Mouse (Mus musculus): ENCODE data around the gene Akr1a1.
A peak's percentile ranks its signal among the peaks of the same experiment; 100 is the strongest.

The Akr1a1 gene

DNA sequence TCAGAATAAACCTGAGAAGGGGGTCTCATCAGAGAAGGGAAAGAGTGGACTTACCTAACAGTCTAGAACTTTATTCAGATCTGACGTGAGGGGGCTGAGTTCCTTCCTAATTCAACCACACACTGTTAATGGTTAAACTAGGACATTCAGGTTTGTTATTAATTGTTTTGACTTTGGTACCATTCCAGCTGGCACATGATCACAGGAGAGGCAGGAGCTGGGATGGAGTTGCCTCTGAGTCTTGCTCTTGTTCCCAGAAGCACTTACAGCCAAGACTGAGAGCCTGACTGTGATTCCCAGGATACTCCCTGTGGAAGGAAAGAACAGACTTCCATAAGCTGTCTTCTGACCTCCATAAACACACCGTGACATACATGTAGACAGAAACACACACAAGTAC, 8.0 kb upstream of the Akr1a1 start:
- DNase-seq (ENCODE audit: low spot score in 2 of 2), result no peak

- no peak for DNase-seq (ENCODE audit: low spot score in 2 of 2)
These were observed 6.5 kb upstream of the Akr1a1 start for GRCm38 (mm10) chr4:116657971-116658370.

GRCm38 (mm10) chr4:116655658-116656057, 4.2 kb upstream of the Akr1a1 start:
- no peak for DNase-seq (ENCODE audit: low spot score in 2 of 2)

DNA sequence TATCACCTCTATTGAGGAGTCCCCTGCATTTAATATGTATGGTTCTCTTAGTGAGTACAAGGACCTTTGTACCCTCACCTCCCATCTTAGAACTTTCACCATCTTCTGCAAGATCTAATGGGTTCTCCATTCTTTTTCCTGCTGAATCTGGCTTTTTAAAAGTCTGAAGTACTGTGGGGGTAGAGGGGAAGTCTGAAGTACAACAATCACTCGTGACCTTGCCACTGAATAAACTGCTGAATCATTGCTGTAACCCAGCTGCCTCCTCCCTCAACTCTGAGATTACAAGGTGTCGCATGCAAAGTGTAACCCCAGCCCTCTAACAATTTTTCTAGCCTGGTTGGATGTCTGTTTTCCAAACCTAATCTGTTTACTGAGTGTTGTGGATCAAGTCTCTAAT, 3.6 kb upstream of the Akr1a1 start:
- DNase-seq (ENCODE audit: low spot score in 2 of 2), result no peak

GRCm38 (mm10) chr4:116653228-116653627, 1.7 kb upstream of the Akr1a1 start:
- no peak for DNase-seq (ENCODE audit: low spot score in 2 of 2)

- no peak for DNase-seq (ENCODE audit: low spot score in 2 of 2)
These were observed 286 bp upstream of the Akr1a1 start for GRCm38 (mm10) chr4:116651797-116652135.

GRCm38 (mm10) chr4:116650365-116650764, 1.1 kb downstream of the Akr1a1 start:
- no peak for DNase-seq (ENCODE audit: low spot score in 2 of 2)

- DNase-seq (ENCODE audit: low spot score in 2 of 2), result no peak
These were observed 2.1 kb downstream of the Akr1a1 start for GRCm38 (mm10) chr4:116649411-116649810.

GRCm38 (mm10) chr4:116645624-116646023, 5.9 kb downstream of the Akr1a1 start:
- DNase-seq (ENCODE audit: low spot score in 2 of 2), result no peak

DNA sequence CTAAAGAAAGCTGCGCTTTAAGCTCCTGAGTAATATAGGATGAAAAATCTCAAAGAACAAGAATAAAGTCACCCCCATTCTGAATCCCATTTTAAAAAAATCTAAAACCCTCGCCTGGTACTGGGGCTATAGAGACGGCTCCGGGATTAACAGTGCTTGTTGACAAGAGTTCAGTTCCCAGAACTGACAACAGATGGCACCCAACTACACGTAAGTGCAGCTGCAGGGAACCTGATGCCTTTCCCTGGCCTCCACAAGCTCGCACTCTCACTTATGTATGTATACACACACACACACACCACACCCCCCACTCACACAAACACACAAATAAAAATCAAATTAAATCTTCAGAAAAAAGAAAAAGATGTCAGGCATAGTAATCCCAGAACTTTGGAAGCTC, 7.2 kb downstream of the Akr1a1 start:
- DNase-seq (ENCODE audit: low spot score in 2 of 2), result no peak

DNA sequence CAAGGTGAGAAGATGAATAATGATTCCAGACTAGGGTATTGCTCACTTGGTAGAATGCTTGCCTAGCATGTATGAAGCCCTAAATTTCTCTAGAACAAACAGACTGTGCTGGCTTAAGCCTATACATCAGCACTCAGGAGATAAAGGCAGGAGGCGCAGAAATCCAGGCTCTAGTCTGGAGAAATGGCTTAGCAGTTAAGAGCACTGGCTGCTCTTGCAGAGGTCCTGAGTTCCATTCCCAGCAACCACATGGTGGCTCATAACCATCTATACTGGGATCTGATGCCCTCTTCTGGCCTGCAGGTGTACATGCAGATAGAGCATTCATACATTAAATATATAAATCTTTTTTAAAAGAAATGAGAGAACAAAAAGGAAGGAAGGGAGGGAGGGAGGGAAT, 9.4 kb downstream of the Akr1a1 start:
- no peak for DNase-seq (ENCODE audit: low spot score in 2 of 2)

DNA sequence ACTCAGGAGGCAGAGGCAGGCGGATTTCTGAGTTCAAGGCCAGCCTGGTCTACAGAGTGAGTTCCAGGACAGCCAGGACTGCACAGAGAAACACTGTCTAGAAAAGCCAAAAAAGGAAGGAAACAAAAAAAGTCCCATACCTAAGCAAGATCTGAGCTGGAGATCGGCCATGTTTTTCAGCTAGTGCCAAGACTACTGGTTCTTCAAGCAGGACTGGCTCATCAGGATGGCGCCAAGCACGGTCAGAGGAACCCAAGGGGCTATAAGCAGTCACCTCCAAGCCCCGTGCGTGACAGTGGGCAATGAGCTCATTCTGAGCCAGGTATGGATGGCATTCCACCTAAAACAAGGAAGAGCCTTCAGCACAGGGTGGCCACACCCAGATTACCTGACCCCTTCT, 12.7 kb downstream of the Akr1a1 start:
- no peak for DNase-seq (ENCODE audit: low spot score in 2 of 2)

- no peak for DNase-seq (ENCODE audit: low spot score in 2 of 2)
These were observed 16.3 kb downstream of the Akr1a1 start for GRCm38 (mm10) chr4:116635197-116635596.

DNA sequence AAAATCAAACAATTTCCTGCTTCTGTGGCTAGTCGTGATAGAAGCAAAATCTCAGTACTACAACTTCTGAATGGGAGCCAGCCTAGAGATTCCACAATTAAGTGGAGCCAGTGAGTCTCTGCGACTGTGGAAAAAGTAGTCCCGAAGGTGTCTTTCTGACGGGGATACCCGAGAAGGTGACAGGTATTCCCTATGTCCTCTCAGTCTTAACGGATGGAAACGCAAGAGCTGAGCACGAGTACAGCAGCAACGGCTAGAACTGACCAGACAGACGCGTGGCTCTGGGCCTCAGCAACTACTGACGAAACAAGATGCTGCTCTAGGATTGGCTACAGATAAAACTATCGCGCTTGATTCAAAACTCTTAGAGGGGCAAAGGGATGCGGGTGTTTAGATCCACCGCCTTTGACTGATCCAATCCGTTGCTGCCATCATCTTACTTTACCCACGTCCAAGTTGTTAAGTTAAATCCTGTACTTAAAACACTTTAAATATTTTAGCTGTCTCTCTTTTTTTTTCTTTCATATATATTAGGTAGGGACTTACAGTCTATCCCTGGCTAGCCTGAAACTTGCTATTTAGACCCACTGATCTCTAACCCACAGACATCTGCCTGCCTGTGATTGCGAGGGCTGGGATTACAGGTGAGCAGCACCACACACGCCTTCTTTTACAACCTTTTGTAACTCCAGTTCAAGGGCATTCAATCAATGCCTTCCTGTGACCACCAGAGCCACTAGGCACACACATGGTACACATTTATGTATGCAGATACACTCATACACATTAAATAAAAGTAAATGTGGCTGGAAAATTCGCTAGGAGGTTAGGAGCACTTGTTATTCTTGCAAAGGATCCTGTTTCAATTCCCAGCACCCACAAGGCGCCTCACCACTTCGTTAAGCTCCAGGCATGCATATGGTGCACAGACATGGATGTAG, 23.5 kb downstream of the Akr1a1 start, which contains the start of gene Nasp:
Gene Nasp (minus strand): TSS at position 220 of the 941 bp plus-strand sequence.
- DNase-seq (ENCODE audit: low spot score in 2 of 2), result peak; percentile 65 to 78

GRCm38 (mm10) chr4:116627359-116627716, 24.1 kb downstream of the Akr1a1 start:
- DNase-seq (ENCODE audit: low spot score in 2 of 2), result peak; percentile 82 to 85

GRCm38 (mm10) chr4:116626658-116627358, 24.7 kb downstream of the Akr1a1 start:
- DNase-seq (ENCODE audit: low spot score in 2 of 2), result peak; percentile 42 to 65

- DNase-seq (ENCODE audit: low spot score in 2 of 2), result no peak
These were observed 26.6 kb downstream of the Akr1a1 start for GRCm38 (mm10) chr4:116624831-116625230.

DNA sequence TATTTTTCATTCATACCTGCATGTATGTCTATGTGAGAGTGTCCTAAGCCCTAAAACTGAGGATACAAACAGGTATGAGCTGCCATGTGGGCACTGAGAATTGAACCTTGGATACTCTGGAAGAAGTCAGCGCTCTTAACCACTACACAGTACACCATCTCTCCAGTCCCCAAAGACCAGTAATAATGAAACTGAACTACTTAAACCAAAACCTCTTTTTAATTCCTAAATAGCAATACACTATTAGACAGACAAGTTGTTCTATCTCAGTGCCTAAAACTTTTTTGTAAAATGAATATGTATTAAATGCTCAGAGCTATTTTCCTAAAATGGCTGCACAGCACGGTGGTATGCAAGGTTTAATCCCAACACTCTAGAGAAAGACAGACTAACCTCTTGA, 36.2 kb downstream of the Akr1a1 start:
- DNase-seq (ENCODE audit: low spot score in 2 of 2), result no peak

DNA sequence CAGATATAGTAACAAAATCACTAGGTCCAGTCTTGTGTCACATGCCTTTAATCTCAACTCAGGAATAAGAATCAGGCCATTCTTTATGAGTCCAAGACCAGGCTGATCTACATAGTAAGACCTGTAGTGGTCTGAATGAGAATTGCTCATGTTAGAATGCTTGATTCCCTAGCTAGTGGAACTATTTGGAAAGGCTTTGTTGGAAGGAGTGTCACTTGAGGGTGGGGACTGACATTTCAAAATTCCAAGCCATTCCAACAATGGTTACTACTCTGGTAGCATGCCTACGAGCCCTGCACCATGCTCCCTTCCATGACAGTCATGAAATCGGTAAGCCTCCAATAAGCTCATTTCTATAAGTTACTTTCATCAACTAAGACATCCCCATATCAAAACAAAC, 38.9 kb downstream of the Akr1a1 start:
- no peak for DNase-seq (ENCODE audit: low spot score in 2 of 2)

- peak; percentile 81 to 86 for DNase-seq (ENCODE audit: low spot score in 2 of 2)
These were observed 54.2 kb downstream of the Akr1a1 start for GRCm38 (mm10) chr4:116596978-116597881.

DNA sequence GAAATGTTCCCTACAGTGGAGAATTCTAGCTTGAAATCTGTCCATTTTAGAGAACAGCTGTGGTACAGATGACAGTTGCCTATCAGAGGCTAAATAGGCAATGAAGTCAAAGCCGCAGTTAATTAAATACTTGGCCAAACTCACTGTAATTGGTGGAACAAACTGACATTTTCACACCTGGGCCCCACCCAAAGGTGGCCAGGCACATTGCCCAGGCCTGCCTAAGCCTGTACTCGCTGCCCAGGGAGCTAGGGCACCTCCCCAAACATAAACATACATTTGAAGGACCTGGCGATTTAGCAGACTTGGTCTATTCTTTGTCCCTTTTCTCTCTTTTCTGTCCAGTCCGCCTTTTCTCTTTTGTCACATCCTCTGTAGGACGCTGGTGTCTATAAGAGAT, 55.1 kb downstream of the Akr1a1 start, which contains the start of gene Ccdc17:
Gene Ccdc17 (plus strand): TSS at position 276 of the 400 bp plus-strand sequence.
- no peak for DNase-seq (ENCODE audit: low spot score in 2 of 2)

DNA sequence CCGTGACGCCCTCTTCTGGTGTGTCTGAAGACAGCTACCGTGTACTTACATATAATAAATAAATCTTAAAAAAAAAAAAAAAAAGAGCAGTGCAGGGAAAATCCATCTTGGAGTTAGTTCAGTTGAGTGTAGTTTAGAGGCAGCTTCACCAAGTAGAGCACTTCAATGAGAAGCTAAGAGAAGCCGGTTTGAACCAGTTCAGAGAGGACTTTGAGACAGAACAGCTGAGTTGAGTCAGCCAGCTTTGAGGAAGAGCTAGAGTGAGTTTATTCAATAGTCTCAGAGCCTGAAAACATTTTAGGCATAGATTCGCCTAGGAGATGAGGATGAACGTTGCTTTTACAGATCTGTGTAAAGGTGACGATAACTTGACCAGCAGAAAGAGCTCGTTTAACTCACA, 55.7 kb downstream of the Akr1a1 start:
- no peak for DNase-seq (ENCODE audit: low spot score in 2 of 2)

Data from frontal cortex, postnatal 10 days (tissue).